Mouse (Mus musculus) heart, postnatal 0 days (tissue): Measurements from ENCODE around the gene Pcsk4. TPM values are rescaled to one million over a fixed set of nuclear protein-coding genes. Genes with fewer than 3 reads are reported as not detected.

ENCODE experiments used
- ATAC-seq: fragments of 200-750 bp; cut with Nextera tagmentation; 2 replicates; pipeline ENCODE4 v1.8.0; 2017; ENCODE audit warnings: low read depth, moderate number of reproducible peaks, moderate library complexity; ENCODE audit not compliant: insufficient read depth
- DNase-seq: peaks from one replicate; pipeline ENCODE4 v3.0.0-alpha.2; 2016; ENCODE audit warnings: low spot score
- H3K27ac ChIP-seq: fragments of 300-500 bp; sonication (generic); 2 replicates; pipeline ENCODE4 v1.5.1; 2014; ENCODE audit warnings: low read depth, mild to moderate bottlenecking
- H3K27me3 ChIP-seq: fragments of 300-500 bp; sonication (generic); 2 replicates; pipeline ENCODE4 v1.6.1; 2014; ENCODE audit warnings: low read length, mixed read lengths; ENCODE audit not compliant: control insufficient read depth, insufficient read depth
- H3K36me3 ChIP-seq: fragments of 300-500 bp; sonication (generic); replicated peaks from 2 replicates; pipeline ENCODE4 v1.6.1; 2014; ENCODE audit warnings: low read length, mixed read lengths; ENCODE audit not compliant: control insufficient read depth, insufficient read depth
- H3K4me1 ChIP-seq: fragments of 300-500 bp; sonication (generic); 2 replicates; pipeline ENCODE4 v1.6.1; 2014; ENCODE audit warnings: antibody characterized with exemption; ENCODE audit not compliant: control insufficient read depth, insufficient read depth
- H3K4me2 ChIP-seq: fragments of 300-500 bp; sonication (generic); 2 replicates; pipeline ENCODE4 v1.6.1; 2014; ENCODE audit warnings: low read depth, mild to moderate bottlenecking, low read length, moderate library complexity
- H3K4me3 ChIP-seq: fragments of 300-500 bp; sonication (generic); 2 replicates; pipeline ENCODE4 v1.5.1; 2014; ENCODE audit warnings: low read depth, low read length
- H3K9ac ChIP-seq: fragments of 300-500 bp; sonication (generic); replicated peaks from 2 replicates; pipeline ENCODE4 v1.6.1; 2014; ENCODE audit warnings: low read depth, low read length, mixed read lengths
- H3K9me3 ChIP-seq: fragments of 300-500 bp; sonication (generic); replicated peaks from 2 replicates; pipeline ENCODE4 v1.6.1; 2016; ENCODE audit warnings: low read length; ENCODE audit not compliant: control insufficient read depth
- CTCF ChIP-seq: IDR thresholded peaks from 2 replicates; pipeline ENCODE4 v1.5.1; 2016; ENCODE audit warnings: antibody characterized with exemption, control low read depth, low read depth
- EP300 ChIP-seq: IDR thresholded peaks from 2 replicates; pipeline ENCODE4 v1.6.1; 2016; ENCODE audit warnings: antibody characterized with exemption, low read depth
- WGBS: fragments of 180-500 bp; shearing (Covaris S2); extraction: QIAGEN DNeasy Blood & Tissue Kit; methylation state at CpG from one replicate; pipeline ENCODE4 v1.1.7; 2014; 5-methylcytosine and 5-hydroxymethylcytosine counted together
- microRNA-seq: library from miRNA; unstranded; fragments of <30 nt; microRNA quantifications from one replicate; pipeline ENCODE4, GENCODE M21; 2016
- polyA plus RNA-seq: library from polyadenylated mRNA; unstranded; fragments of >200 nt; fragmentation: Nextera tagmentation; extraction: Ambion mirVana; gene quantifications from 2 replicates; pipeline ENCODE4 v1.2.1, GENCODE M21; 2015
- total RNA-seq: library from RNA; depleted of rRNA; stranded (reverse); fragments of >200 nt; gene quantifications from 2 replicates; pipeline ENCODE4 v1.2.3, GENCODE M21; 2014; ENCODE audit warnings: low replicate concordance; rRNA removed

Gene Pcsk4
- total and polyA plus RNA-seq, 2 experiments from 2014 or later, result 2.1 TPM; not detected in 1

GRCm38 (mm10) chr10:80273847-80274246 lies 55.5 kb downstream of the Pcsk4 start:
- no peak overlapping the region for H3K4me3 ChIP-seq
- ATAC-seq (no peak), DNase-seq (no peak)
- 66% methylated on average over 3 of the region's 3 CpGs for WGBS
- no peak overlapping the region for H3K27ac ChIP-seq
- no peak overlapping the region for H3K4me2 ChIP-seq
- H3K9me3 ChIP-seq, result no peaks in the 10 kb centered on the region
- H3K9ac ChIP-seq, result no peak overlapping the region
- peaks cover 50% of the 10 kb centered on the region for H3K36me3 ChIP-seq
- H3K4me1 ChIP-seq, result peaks cover 17% of the 10 kb centered on the region; the same call in 1 of the 2 replicates
- TF ChIP-seq CTCF (no peak), EP300 (no peak)
- H3K27me3 ChIP-seq, result no peaks in the 10 kb centered on the region

- Histone ChIP-seq H3K4me3 (no peak overlapping the region), H3K4me1 (peaks cover 31% of the 10 kb centered on the region), H3K9ac (no peak overlapping the region), H3K27ac (no peak overlapping the region), H3K36me3 (peaks cover 35% of the 10 kb centered on the region), H3K9me3 (no peaks in the 10 kb centered on the region), H3K4me2 (no peak overlapping the region), H3K27me3 (no peaks in the 10 kb centered on the region)
- no peak for DNase-seq
- no peak for TF ChIP-seq CTCF
- no peak for TF ChIP-seq EP300
- 85% methylated on average over 8 of the region's 8 CpGs for WGBS
- ATAC-seq, result no peak
Measured at GRCm38 (mm10) chr10:80271870-80272585, 57.3 kb downstream of the Pcsk4 start.

Small RNA genes lying within 50 kb of the gene (microRNA-seq; reads per million reads assigned to microRNA genes)
- not detected for gene Mir6911

Other genes with a start within 250 kb of the Pcsk4 start
- 21.1 and 22.0 TPM in 2 replicates for gene Sbno2, start 223.9 kb downstream of the Pcsk4 start, total RNA-seq
- gene Sbno2, start 223.9 kb downstream of the Pcsk4 start, polyA plus RNA-seq, result 5.9 and 6.3 TPM in 2 replicates
- gene Stk11, start 213.7 kb downstream of the Pcsk4 start, total RNA-seq, result 40.3 and 57.4 TPM in 2 replicates
- 10.6 and 10.8 TPM in 2 replicates for gene Stk11, start 213.7 kb downstream of the Pcsk4 start, polyA plus RNA-seq
- 970 and 972 TPM in 2 replicates for gene Atp5d, start 190.9 kb downstream of the Pcsk4 start, total RNA-seq
- 1,858 and 1,876 TPM in 2 replicates for gene Atp5d, start 190.9 kb downstream of the Pcsk4 start, polyA plus RNA-seq
- 2.8 and 5.9 TPM in 2 replicates for gene Cbarp, start 188.7 kb downstream of the Pcsk4 start, total RNA-seq
- 1.0 and 1.1 TPM in 2 replicates for gene Cbarp, start 188.7 kb downstream of the Pcsk4 start, polyA plus RNA-seq
- gene Midn, start 181.2 kb downstream of the Pcsk4 start, total RNA-seq, result 100 and 122 TPM in 2 replicates
- 12.4 and 15.8 TPM in 2 replicates for gene Midn, start 181.2 kb downstream of the Pcsk4 start, polyA plus RNA-seq
- 121 and 163 TPM in 2 replicates for gene Cirbp, start 163.5 kb downstream of the Pcsk4 start, total RNA-seq
- gene Cirbp, start 163.5 kb downstream of the Pcsk4 start, polyA plus RNA-seq, result 208 and 330 TPM in 2 replicates
- gene 1600002K03Rik, start 156.6 kb downstream of the Pcsk4 start, total RNA-seq, result 0.66 and 8.9 TPM in 2 replicates
- 4.6 and 5.7 TPM in 2 replicates for gene 1600002K03Rik, start 156.6 kb downstream of the Pcsk4 start, polyA plus RNA-seq
- gene Efna2, start 150.0 kb downstream of the Pcsk4 start, total RNA-seq, result 2.4 and 3.0 TPM in 2 replicates
- 3.3 and 3.7 TPM in 2 replicates for gene Efna2, start 150.0 kb downstream of the Pcsk4 start, polyA plus RNA-seq
- 41.4 and 59.7 TPM in 2 replicates for gene Mum1, start 103.1 kb downstream of the Pcsk4 start, total RNA-seq
- gene Mum1, start 103.1 kb downstream of the Pcsk4 start, polyA plus RNA-seq, result 18.4 and 22.9 TPM in 2 replicates
- gene Ndufs7, start 80.4 kb downstream of the Pcsk4 start, total RNA-seq, result 838 and 847 TPM in 2 replicates
- gene Ndufs7, start 80.4 kb downstream of the Pcsk4 start, polyA plus RNA-seq, result 1,203 and 1,284 TPM in 2 replicates
- 27.2 and 27.7 TPM in 2 replicates for gene Gamt, start 68.5 kb downstream of the Pcsk4 start, total RNA-seq
- 22.8 and 25.7 TPM in 2 replicates for gene Gamt, start 68.5 kb downstream of the Pcsk4 start, polyA plus RNA-seq
- gene Dazap1, start 68.0 kb downstream of the Pcsk4 start, total RNA-seq, result 88.9 and 96.2 TPM in 2 replicates
- gene Dazap1, start 68.0 kb downstream of the Pcsk4 start, polyA plus RNA-seq, result 24.8 and 30.3 TPM in 2 replicates
- 1,030 and 1,317 TPM in 2 replicates for gene Rps15, start 37.0 kb downstream of the Pcsk4 start, total RNA-seq
- 499 and 510 TPM in 2 replicates for gene Rps15, start 37.0 kb downstream of the Pcsk4 start, polyA plus RNA-seq
- 1.4 and 3.4 TPM in 2 replicates for gene Apc2, start 33.5 kb downstream of the Pcsk4 start, total RNA-seq
- gene Apc2, start 33.5 kb downstream of the Pcsk4 start, polyA plus RNA-seq, result 0.77 and 0.83 TPM in 2 replicates
- gene 2310011J03Rik, start 9.0 kb downstream of the Pcsk4 start, total RNA-seq, result 13.5 and 41.4 TPM in 2 replicates
- 35.2 and 37.4 TPM in 2 replicates for gene 2310011J03Rik, start 9.0 kb downstream of the Pcsk4 start, polyA plus RNA-seq
- not detected in 2 replicates for gene Reep6, start 455 bp upstream of the Pcsk4 start, total RNA-seq
- 0.85 and 1.0 TPM in 2 replicates for gene Reep6, start 455 bp upstream of the Pcsk4 start, polyA plus RNA-seq
- 18.5 and 34.6 TPM in 2 replicates for gene Adamtsl5, start 18.9 kb upstream of the Pcsk4 start, total RNA-seq
- gene Adamtsl5, start 18.9 kb upstream of the Pcsk4 start, polyA plus RNA-seq, result 12.6 and 14.6 TPM in 2 replicates
- gene Plk5, start 27.0 kb upstream of the Pcsk4 start, total RNA-seq, result 1.7 TPM in 1 of 2 replicates, not detected in the other
- gene Plk5, start 27.0 kb upstream of the Pcsk4 start, polyA plus RNA-seq, result 0.05 TPM in 2 replicates
- gene Mex3d, start 58.2 kb upstream of the Pcsk4 start, total RNA-seq, result 20.0 and 26.4 TPM in 2 replicates
- gene Mex3d, start 58.2 kb upstream of the Pcsk4 start, polyA plus RNA-seq, result 2.2 and 2.9 TPM in 2 replicates
- gene Mbd3, start 70.1 kb upstream of the Pcsk4 start, total RNA-seq, result 35.1 and 35.3 TPM in 2 replicates
- gene Mbd3, start 70.1 kb upstream of the Pcsk4 start, polyA plus RNA-seq, result 75.6 and 78.0 TPM in 2 replicates
- 1,589 and 2,020 TPM in 2 replicates for gene Uqcr11, start 77.3 kb upstream of the Pcsk4 start, total RNA-seq
- 3,128 and 3,343 TPM in 2 replicates for gene Uqcr11, start 77.3 kb upstream of the Pcsk4 start, polyA plus RNA-seq
- 77.8 and 91.4 TPM in 2 replicates for gene Tcf3, start 104.1 kb upstream of the Pcsk4 start, total RNA-seq
- gene Tcf3, start 104.1 kb upstream of the Pcsk4 start, polyA plus RNA-seq, result 20.1 and 20.6 TPM in 2 replicates
- gene Onecut3, start 165.3 kb upstream of the Pcsk4 start, total RNA-seq, result not detected in 2 replicates
- gene Onecut3, start 165.3 kb upstream of the Pcsk4 start, polyA plus RNA-seq, result not detected in 2 replicates
- gene Atp8b3, start 209.6 kb upstream of the Pcsk4 start, total RNA-seq, result not detected in 2 replicates
- gene Atp8b3, start 209.6 kb upstream of the Pcsk4 start, polyA plus RNA-seq, result not detected in 2 replicates
- 13.1 and 17.6 TPM in 2 replicates for gene Rexo1, start 232.1 kb upstream of the Pcsk4 start, total RNA-seq
- 7.6 TPM in 2 replicates for gene Rexo1, start 232.1 kb upstream of the Pcsk4 start, polyA plus RNA-seq
- 9.3 TPM in 2 replicates for gene Klf16, start 247.8 kb upstream of the Pcsk4 start, total RNA-seq
- gene Klf16, start 247.8 kb upstream of the Pcsk4 start, polyA plus RNA-seq, result 3.1 and 3.5 TPM in 2 replicates